Mouse (Mus musculus) heart, adult 2 months (tissue): Measurements from ENCODE around the gene Spag17.

Experiments used
- EP300 ChIP-seq: fragments of 200-500 bp; IDR thresholded peaks from 2 replicates; pipeline ENCODE4 v1.6.1; 2011; ENCODE audit warnings: low read depth, low read length, control low read depth; ENCODE audit not compliant: insufficient read depth
- POLR2A ChIP-seq: fragments of 200-500 bp; IDR thresholded peaks from 2 replicates; pipeline ENCODE4 v1.6.1; 2011; ENCODE audit warnings: mild to moderate bottlenecking, low read depth, low read length, control low read depth; ENCODE audit not compliant: insufficient read depth

GRCm38 (mm10) chr3:100164991-100165390 lies 279.8 kb downstream of the Spag17 start:
- no peak for TF ChIP-seq EP300
- no peak for TF ChIP-seq POLR2A
